Mouse (Mus musculus) adrenal gland, postnatal 4 days (tissue): ENCODE data around the gene Plin3. TPM values are rescaled to one million over a fixed set of nuclear protein-coding genes. Genes with fewer than 3 reads are reported as not detected.

Experiments
- DNase-seq, 2 experiments: peaks; one replicate each; pipeline ENCODE4 v3.0.0; 2021 to 2022; ENCODE audit warnings: low spot score in 2 of 2, mixed read lengths in 2 of 2
- microRNA-seq: library from miRNA; unstranded; fragments of <30 nt; microRNA quantifications from one replicate; pipeline ENCODE4 v1.2.0, GENCODE M21; 2021
- total RNA-seq, 2 experiments: library from RNA; stranded (reverse); gene quantifications; 2 replicates each; pipeline ENCODE4 v1.2.3; 2021

Plin3 gene
- total RNA-seq, 2 experiments from 2014 or later, result 83.2 to 87.5 TPM

- DNase-seq, result no peak
Observed at GRCm38 (mm10) chr17:56251136-56251829, 41.4 kb downstream of the Plin3 start.

DNA sequence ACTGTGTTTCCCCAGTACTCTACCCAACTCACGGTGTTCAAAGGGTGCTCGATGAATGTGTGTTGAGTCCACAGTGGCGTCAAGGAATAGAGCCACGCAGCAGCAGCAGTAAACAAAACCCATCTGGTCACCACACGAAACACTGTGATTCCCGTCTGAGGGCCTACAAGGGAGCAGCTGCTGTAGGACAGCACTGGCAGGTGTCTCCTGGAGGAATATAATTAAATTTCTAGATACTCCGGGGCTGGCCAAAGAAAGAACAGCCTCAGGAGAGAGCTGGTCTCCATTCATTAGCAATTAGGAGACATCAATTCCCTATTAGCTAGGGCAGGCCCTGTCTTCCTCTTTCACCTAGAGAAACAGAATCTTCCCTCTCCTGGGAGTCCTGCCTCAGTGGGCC, 47.1 kb downstream of the Plin3 start:
- no peak for DNase-seq

GRCm38 (mm10) chr17:56241541-56242401, 50.9 kb downstream of the Plin3 start:
- peak; percentile 73 to 79 for DNase-seq

- no peak for DNase-seq
Observed at GRCm38 (mm10) chr17:56233818-56234469, 58.7 kb downstream of the Plin3 start.

GRCm38 (mm10) chr17:56233389-56233788, 59.3 kb downstream of the Plin3 start:
- no peak for DNase-seq

DNA sequence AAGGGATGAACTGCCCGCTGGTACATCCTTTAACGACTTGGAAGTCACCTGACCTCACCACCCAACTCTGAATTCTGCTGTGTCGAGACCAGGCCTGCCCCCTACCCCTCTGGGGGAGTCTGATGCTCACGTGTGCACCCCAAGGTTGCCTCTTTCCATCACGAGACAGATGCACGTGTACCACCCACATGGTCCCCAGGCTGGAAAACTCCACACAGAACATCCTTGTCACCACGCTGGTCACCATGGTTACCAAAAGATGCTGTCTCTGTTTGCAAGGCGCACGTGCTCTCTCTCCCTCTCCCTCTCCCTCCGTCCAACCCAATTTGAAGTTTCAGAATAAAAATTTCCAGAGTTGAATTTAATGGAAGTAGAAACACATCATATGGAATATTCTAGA, 62.7 kb downstream of the Plin3 start:
- no peak for DNase-seq

Small RNA genes lying within 50 kb of the gene (microRNA-seq; reads per million reads assigned to microRNA genes)
- gene Mir7b, result 4,385 reads per million, percentile 90 among the genes with 10 or more reads in this experiment

Other genes with a start within 250 kb of the Plin3 start
- gene Ubxn6, start 217.8 kb downstream of the Plin3 start, total RNA-seq, result 10 to 100 TPM; 74.6 to 76.8 TPM
- 10 to 100 TPM; 73.1 to 85.1 TPM for gene Hdgfl2, start 213.2 kb downstream of the Plin3 start, total RNA-seq
- 10 to 100 TPM; 29.9 to 37.0 TPM for gene Plin4, start 183.1 kb downstream of the Plin3 start, total RNA-seq
- 10 to 100 TPM; 23.1 to 30.6 TPM for gene Plin5, start 175.3 kb downstream of the Plin3 start, total RNA-seq
- gene Lrg1, start 170.9 kb downstream of the Plin3 start, total RNA-seq, result 10 to 100 TPM in 1 of 2 experiments, 1 to 10 TPM in 1; 5.5 to 10.1 TPM
- gene Sema6b, start 152.5 kb downstream of the Plin3 start, total RNA-seq, result 10 to 100 TPM in 1 of 2 experiments, 1 to 10 TPM in 1; 9.6 to 12.2 TPM
- 1 to 10 TPM; 8.0 to 9.2 TPM for gene Tnfaip8l1, start 130.4 kb downstream of the Plin3 start, total RNA-seq
- 10 to 100 TPM; 65.9 to 66.3 TPM for gene Mydgf, start 109.0 kb downstream of the Plin3 start, total RNA-seq
- 10 to 100 TPM; 34.4 to 37.3 TPM for gene Dpp9, start 74.0 kb downstream of the Plin3 start, total RNA-seq
- 10 to 100 TPM; 30.5 to 33.5 TPM for gene Fem1a, start 36.1 kb downstream of the Plin3 start, total RNA-seq
- 10 to 100 TPM; 21.0 to 22.2 TPM for gene Ticam1, start 16.1 kb downstream of the Plin3 start, total RNA-seq
- not detected for gene Arrdc5, start 7.4 kb upstream of the Plin3 start, total RNA-seq
- gene Uhrf1, start 10.4 kb upstream of the Plin3 start, total RNA-seq, result 10 to 100 TPM; 49.3 to 61.2 TPM
- 10 to 100 TPM; 50.1 to 54.1 TPM for gene Kdm4b, start 33.2 kb upstream of the Plin3 start, total RNA-seq
- 100 to 1,000 TPM; 176 to 208 TPM for gene Ptprs, start 183.6 kb upstream of the Plin3 start, total RNA-seq
- not detected for gene Znrf4, start 219.6 kb upstream of the Plin3 start, total RNA-seq